Mouse (Mus musculus) frontal cortex, adult (tissue): ENCODE data around the gene Spag7.
A peak's percentile ranks its signal among the peaks of the same experiment; 100 is the strongest.

Experiments
- ATAC-seq: cut with Nextera tagmentation; 2 replicates; pipeline ENCODE4 v1.9.2; 2017; ENCODE audit warnings: mild to moderate bottlenecking, moderate library complexity, mixed read lengths; ENCODE audit not compliant: low TSS enrichment

The Spag7 gene

DNA sequence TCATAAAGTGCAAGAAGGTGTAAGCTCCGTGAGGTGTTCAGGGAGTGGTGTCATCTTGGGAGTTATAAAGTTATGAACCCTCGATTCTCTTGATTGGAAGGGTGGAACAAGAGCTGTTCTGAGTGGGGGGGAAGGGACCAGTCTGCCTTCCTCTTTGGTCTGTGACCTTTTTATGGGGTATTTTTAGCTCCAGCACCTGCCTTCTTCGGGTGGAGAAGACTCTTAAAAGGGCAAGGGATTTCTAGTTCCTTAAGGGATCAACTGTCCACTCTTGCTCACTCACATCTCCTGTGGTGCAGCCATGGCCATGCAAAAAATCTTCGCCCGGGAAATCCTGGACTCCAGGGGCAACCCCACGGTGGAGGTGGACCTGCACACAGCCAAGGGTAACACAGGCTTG is 11.6 kb downstream of the Spag7 start:
- no peak for ATAC-seq

DNA sequence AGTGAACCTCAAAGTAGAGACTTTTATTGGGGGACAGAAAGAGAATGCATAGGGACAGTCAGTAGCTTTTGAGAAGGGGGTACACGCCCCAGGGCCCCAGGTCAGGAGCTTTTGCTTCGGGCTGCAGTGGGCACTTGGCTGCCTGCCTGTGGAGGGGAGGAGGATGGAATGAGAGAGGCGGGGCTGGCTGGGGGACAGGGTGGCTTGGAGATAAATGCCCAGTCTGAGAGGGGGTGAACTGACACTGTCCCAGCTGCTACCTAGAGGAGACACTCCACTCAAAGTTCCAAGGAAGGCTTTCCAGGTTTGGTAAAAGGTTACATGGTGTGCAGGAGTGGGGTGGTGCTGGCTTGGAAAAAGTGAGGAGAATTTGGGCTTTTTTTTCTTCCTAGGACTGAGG is 12.3 kb downstream of the Spag7 start, which contains the start of gene Eno3:
Gene Eno3 (plus strand): TSS at position 239 of the 400 bp plus-strand sequence.
- no peak for ATAC-seq

DNA sequence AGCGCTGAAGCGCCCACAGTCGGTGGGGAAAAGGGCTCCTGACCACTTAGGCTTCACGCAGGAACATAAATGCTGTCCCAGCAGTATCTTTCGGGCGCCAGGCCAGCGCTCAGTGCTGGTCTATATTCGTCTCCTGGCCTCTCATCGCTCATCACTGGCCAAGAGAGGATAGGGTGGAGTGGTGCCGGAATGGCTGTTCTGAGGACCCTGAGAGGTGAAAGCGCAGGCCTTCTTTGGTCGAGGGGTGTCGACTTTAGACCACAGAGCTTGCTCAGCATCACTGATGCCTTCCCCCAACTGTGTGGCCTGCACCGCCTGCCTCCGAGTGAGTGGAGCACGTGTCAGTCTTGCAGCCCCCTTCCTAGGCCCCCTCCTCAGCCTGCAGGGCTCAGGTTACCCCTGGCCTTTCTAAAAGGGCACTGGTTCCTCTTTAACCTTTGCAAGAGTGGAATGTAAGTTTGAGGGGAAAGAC is 12.7 kb downstream of the Spag7 start:
- no peak for ATAC-seq

DNA sequence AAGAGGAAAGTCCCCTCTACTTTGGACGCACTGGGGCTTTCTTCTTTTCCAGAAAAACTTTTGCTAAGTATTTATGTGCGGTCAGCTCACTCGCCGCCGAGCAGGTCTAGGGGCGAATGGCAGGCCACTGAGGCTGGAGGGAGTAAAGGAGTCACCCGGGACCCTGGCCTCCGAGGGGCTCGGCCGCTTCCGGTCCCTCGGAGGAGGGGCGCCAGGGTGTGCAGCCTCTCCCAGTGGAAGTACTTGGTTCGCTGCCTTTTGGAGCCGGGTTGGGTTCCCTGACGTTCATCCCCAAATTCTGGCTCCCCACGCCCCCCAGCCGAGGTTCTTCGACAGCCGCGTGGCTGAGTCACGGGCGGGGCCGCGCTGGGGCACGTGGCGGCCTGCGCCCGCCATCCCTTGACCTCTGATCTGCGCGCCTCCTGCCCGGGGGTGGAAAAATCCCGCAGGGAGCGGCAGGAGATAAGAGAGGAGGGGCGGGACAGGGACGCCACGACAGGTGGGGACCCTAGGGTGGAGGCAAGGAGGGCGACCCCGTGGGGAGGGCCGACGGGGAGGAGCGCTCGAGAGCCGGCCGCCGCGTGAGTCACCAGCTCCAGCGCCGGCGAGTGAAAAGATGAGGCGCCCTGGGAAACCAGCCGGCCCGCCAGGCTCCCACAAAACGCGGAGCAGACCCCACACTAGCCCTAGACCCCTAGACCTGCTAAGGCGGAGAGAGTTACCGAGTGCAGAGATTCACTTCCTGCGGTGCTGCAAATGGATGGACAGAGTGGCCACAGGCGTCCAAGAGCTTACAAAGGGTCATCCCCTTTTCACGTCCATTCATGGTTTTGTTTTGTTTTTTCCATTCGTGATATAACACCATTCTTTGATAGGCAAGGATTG is 13.4 kb downstream of the Spag7 start:
- ATAC-seq, result no peak

DNA sequence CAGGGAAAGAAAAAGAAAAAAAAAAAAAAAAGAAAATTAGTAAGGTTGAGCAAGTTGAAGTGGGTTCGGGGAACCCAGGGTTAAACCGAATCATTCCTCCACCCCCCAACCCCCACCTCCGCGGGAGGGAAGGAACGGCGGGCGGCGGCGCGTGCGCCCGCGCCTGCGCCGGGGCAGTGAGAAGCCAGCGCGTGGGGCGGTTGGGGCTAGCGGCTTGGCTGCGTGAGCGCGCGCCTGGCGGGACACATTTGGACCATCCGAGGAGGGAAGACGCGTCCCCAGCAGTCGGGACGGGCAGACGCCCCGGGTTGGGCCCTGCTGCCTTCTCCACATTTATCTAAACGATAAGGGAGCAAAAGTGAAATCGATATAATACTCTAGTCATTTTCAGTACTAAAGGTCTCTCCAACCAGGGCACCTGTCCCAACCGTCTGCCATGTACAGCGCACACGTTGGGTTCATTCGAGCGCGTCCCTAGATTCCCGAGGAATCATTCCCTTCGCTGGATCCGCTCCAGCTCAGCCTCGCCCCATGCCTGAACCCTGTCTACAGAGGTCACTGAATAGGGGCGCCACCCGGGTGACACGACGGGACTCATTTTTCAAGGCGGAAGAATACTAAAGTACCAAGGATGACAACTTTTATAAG is 14.2 kb downstream of the Spag7 start:
- peak; percentile 58 for ATAC-seq

DNA sequence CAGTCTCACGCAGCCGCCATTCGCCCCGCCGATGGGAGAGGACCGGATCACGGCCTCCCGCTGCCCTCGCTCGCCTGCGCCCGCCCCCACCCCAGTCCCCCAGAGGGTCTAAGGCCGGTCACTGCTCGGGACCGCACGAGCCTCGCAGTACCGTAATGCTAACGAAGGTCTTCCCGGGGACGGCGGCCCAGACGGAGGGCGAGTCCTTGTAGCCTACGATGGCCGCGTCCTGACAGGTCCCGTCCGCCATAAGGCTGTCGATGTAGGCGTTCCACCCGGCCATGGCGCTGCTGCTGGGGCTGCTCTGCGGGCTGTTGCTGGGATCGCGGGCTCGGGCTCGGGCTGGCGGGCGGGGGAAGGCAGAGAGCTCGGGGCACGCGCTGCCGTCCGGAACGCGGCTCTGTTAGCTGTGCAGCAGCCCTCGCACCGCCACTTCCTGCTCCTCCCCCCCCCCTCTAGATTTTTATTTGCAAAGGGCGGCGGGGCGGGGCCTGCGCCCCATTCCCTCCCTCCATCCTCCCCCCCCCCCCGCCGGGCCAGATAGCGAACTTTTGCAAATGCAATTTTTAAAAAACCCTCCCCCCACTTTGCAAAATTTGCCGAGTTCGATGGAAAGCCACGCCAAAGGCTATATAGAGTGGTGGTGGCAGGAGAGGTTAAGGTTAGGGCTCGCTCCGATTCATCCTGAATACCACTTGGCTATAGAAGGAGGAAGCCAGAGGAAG is 14.9 kb downstream of the Spag7 start, which contains the start of gene Pfn1:
Gene Pfn1 (minus strand): TSS at position 447 of the 725 bp plus-strand sequence.
- ATAC-seq, result peak; percentile 65

DNA sequence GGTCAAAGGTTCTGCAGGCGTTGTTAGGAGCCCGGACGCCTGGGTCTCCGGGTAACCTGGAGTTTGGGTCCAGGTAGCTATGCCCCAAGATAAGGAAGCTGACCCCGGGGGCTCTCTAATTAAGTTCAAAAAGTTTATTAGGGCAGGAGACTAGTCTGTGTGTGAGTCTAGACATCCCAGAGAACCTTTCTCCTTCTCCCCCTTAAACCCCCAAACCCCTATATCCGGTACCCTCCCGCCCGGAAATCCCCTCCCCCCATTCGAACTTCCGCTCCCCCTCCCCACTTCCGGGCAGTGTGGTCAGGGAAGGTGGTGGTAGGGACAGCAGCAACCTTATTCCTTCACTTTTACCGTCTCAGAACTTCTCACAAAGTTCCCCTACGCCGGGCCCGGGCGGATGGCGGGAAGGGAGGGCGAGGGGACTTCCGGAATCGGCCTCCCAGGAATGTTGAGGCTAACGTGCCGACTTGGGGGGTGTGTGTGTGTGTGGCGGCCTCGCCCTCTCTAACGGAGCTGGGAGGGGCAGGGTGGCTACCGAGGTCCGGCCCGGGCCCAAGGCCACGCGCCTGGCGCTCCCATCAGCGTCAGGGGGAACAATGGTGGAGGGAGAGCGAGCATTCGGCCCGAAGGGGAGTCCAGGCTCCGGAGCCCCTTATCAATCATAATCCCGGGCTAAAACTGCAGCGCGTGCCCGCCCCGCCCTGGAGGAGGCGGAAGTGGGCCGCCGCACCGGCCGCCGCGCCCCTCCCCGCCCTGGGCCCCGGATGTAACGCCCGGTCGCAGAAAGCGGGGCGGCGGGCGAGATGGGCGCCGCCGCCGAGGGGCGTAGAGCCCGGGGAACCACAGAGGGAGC is 15.6 kb downstream of the Spag7 start:
- peak; percentile 10; the same call in 1 of the 2 replicates for ATAC-seq

DNA sequence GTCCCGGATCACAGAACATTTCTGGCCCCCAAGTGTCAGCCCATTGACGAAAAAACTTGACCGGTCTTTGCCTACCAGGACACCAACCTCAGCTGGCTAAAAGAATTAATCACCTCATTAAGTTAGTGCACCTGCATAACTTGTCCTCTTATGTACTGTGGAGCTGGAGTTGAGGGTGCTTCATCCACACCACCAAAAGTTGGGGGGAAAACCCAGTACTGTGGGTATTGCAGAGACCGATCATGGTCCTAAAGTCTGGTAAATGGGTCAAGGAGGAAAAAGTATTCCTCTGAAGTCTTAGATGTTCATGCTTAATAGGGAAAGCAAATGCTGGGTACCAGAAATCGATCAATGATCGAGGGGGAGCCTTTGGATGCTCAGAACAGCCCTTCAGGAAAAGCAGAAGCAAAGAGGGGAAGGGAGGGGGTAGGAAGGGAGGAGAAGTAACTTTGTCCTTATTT is 16.3 kb downstream of the Spag7 start:
- ATAC-seq, result no peak

DNA sequence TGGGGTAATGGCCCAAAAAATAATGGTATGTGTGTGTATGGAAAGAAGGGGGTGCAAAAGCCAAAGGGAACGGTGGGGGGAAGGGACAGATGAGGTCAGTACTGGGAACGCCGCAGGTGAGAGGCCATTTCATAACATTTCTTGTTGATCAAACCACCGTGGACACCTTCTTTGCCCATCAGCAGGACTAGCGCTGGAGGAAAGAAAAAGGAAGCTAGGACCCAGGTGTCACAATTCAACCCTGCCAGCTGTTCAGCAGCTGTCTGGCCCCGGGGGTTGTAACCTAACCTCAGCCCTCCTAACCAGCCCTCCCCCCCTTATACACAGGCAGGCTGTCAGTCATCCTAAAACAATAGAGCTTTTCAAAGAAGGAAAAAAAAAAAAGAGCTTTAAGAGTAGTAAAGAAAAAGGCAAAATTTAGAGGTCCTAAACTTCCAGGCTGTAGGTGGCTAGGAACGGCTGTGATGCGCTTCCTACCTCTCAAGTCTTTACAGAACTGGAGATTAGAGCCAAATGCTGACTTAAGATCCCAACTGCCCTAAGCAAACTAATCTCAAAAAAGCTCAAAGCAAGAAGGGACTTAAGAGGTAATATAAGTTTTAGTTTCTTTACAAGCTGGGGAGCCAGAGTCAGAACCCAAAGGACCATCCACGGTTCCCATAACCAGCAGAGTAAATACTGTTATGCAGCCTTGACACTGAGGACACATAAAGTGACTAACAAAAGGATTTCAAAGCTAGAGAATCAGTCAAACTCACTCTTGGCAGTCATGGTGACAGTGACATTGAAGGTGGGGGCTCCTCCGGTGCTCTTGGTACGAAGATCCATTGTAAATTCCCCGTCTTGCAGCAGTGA is 17.0 kb downstream of the Spag7 start:
- no peak for ATAC-seq

DNA sequence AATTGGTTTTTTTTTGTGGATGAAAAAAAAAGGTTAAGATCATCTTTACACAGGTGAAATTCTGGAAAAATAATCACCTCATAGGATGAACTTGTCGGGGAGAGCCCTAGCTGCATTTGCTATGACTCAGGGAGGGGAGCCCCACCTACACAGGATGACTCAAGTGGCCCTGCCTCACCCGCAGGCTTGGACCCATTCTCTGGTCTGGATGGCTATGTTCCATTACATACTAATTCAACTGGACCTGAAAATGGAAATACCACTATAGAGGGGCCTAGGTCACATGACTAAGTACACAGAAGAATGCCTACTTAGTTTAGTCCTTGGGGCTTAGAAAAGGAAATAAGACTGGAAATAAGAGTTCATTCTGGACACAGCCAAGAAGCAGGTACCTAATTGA is 17.8 kb downstream of the Spag7 start:
- no peak for ATAC-seq

DNA sequence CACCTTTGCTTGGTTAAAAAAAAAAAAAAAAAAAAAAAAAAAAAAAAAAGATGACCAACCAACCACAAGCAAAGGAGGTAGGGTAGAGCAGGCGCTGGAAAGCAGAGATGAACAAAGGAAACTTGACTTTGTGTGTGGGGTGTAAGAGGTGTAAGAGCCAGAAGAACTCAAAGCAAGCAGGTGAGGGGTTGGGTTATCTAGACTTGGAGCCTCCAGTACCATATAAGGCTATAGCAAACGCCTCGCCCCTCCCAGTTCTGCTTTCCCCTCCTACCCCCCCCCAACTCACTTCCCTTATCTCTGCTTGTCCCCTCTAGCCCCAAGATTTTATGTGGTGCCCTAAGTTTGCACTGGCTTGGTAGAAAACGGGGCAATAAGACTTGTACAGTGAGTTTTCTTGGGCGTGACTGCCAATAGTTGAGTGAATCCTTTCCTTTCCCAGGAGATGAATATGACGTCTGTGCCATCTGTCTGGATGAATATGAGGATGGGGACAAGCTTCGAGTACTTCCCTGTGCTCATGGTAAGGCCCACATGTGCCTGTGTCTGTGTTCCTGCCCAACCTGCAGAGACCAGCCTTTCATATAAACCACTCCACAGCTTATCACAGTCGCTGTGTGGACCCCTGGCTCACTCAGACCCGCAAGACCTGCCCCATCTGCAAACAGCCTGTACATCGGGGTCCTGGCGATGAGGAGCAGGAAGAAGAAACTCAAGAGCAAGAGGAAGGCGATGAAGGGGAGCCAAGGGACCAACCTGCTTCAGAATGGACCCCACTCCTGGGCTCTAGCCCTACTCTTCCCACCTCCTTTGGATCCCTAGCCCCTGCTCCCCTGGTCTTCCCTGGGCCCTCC is 18.7 kb downstream of the Spag7 start:
- no peak for ATAC-seq

DNA sequence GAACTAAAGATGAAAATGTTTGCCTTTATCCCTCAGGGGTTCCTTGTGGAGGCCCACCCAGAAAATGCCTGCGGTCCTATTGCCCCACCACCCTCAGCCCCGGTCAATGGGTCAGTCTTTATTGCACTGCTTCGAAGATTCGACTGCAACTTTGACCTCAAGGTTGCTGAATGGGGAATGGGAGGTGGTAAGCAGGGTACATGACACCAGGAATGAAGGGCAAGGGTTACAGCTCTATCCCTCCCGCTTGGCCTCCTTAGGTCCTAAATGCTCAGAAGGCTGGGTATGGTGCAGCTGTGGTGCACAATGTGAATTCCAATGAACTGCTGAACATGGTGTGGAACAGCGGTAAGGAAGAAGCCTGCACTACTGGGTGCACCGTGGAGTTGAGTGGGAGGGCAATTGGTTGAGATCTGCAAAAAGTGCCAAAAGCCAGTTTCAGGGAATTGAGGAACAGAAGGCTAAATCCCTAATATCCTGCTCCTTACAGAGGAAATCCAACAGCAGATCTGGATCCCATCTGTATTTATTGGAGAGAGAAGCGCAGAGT is 20.0 kb downstream of the Spag7 start:
- no peak for ATAC-seq

DNA sequence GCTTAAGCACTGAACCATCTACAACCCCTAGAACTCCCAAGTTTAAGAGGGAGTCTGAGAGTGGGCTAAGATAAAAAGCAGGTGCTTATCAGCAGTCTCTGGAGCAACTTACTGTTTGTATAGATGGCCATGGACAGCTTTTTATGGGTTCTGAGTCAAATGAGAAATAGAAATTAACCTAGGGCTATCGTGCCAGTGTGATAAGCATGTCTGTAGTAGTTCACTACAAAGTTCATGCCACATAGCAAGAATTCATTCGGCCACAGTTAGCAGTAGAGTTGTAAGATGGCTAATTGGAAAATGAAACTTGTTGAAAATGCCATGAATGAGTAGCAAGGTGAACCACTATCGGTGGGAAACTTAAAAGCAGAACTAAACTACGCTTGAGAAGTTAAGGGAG is 20.7 kb downstream of the Spag7 start:
- no peak for ATAC-seq

DNA sequence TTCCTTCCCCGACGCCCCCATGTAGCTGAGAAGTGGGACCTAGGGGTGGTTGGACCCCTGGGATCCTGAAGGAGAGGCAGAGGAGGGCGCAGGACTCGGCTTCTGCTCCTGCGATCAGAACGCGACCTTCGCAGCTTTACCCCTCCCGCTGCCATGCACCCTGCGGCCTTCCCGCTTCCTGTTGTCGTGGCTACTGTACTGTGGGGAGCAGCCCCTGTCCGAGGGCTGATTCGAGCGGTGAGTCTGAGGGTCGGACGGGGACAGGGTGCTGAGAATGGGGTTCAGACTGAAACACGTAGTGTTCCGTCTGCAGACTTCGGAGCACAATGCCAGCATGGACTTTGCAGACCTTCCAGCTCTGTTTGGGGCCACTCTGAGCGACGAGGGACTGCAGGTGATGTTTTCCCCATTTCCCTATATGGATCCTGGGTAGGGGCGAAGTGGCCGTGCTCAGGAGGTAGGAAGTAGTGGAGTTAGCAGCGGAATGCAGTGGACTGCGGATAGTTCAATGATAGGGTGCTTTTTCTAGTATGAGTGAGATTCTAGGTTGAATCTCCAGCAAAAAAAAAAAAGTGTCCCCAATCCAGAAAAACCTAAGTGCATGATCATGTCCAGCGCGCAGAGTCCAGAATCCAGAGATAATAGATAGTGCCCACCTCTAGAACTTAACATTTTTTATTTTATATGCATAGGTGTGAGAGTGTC is 21.3 kb downstream of the Spag7 start:
- ATAC-seq, result no peak

DNA sequence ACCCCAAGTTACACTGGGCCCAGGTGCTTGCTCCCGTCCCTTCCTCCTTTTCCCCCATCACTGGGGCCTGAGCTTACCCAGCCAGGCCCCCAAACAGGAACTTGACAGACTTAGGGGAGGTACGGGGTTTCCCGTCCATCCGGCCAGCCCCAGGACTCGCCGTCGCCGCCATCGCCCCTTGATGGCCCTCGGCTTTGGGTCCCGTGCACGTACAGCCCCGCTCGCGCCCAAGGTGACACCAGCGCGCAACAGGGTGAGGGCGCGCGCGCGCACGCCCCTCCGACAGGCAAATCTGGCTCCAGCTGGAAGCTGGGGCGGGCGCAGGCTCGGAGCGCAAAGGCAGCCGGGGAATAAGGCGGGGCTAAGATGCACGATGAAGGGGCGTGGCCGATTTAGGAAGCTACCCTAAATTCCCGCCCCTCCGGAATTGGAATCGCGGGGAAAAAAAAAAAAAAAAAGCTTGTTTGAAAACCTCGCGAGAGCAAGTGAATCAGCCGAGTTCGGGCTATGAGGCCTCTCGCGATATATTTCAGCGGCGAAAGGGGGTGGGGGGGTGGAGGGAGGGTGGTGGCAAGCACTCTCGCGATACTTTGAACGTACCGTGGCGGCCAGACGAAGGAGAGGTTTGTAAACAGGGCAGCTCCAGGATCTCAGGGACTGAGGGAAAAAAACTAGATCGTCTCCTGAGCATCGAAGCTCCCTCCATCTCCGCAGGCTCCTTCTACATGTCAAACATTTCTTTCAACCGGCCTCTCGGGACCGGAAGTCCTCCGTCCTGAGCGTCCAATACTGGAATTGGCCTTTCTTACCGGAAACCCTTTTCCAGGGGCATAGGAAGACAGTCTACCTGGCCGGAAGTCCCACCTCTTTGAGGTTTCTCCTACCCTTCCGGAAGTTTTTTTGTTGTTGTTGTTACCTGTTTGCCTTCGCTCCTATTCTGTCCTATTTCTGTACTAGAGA is 22.2 kb downstream of the Spag7 start, which contains the start of the genes Rnf167 and Slc25a11:
Gene Rnf167 (plus strand): TSS at position 545 of the 960 bp plus-strand sequence.
Gene Slc25a11 (minus strand): TSS at position 789 of the 960 bp plus-strand sequence.
- ATAC-seq, result peak; percentile 78

DNA sequence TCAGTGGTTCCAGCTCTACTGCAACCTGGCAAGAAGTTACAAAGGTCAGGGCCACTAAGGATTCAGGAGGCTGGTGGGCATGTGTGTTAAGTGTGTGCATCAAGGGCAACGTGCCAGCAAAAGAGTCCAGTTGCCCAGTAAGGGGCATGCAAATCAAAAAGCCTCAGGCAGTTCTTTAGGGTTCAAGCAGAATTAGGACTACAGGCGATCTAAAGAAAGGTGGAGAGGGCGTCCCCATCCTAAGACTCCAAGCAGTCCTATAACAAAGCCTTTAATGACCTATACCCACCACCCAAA is 23.0 kb downstream of the Spag7 start:
- no peak for ATAC-seq
